Mouse (Mus musculus): ENCODE data around the gene Nodal.

DNA sequence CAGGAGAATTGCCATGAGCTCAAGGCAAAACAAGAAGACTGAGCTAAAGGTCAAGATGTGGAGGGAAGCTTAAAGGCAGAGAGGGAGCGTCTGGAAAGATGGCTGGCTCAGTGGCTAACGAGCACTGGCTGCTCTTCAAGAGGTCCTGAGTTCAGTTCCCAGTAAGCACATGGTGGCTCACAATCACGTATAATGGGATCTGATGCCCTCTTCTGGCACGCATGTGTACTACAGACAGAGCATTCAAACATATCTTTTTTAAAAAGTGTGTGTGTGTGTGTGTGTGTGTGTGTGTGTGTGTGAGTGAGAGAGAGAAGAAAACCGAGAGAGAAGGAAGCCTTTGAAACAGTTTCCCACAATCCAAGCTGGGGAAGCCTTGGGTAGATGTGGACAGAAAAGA, 15.3 kb upstream of the Nodal start:
- TF ChIP-seq CTCF (IDR thresholded peaks at IDR 0.05; ENCODE audit: low read depth, low read length) (peak; percentile 47), POLR2A (IDR thresholded peaks at IDR 0.05; ENCODE audit: insufficient read depth, low read length) (no peak), EP300 (IDR thresholded peaks at IDR 0.05; ENCODE audit: insufficient read depth, low read depth, low read length) (no peak)

Data from ES-Bruce4 (cell line).